Mouse (Mus musculus) adrenal gland, postnatal 10 days (tissue): ENCODE results near the gene Nms. TPM values are rescaled to one million over a fixed set of nuclear protein-coding genes. Genes with fewer than 3 reads are reported as not detected.

ENCODE experiments used
- total RNA-seq, 2 experiments: library from RNA; stranded (reverse); gene quantifications; 2 replicates each; pipeline ENCODE4 v1.2.3; 2021

Gene Nms
- total RNA-seq, 2 experiments from 2014 or later, result not detected

Other genes with a start within 250 kb of the Nms start
- gene Lonrf2, start 102.4 kb upstream of the Nms start, total RNA-seq, result 1 to 10 TPM; 4.3 to 6.7 TPM
- 1 to 10 TPM; 1.5 to 2.5 TPM for gene Chst10, start 41.0 kb upstream of the Nms start, total RNA-seq
- gene Pdcl3, start 46.5 kb downstream of the Nms start, total RNA-seq, result 10 to 100 TPM; 75.0 to 78.8 TPM